Mouse (Mus musculus): ENCODE results near the gene 1110032F04Rik. TPM values are rescaled to one million over a fixed set of nuclear protein-coding genes. Genes with fewer than 3 reads are reported as not detected.

Gene 1110032F04Rik
- total and polyA plus RNA-seq, 3 experiments = 0.08 TPM; not detected in 2

- TF ChIP-seq UBTF (IDR thresholded peaks at IDR 0.05; ENCODE audit: low read depth, low read length) = no peak
- TF ChIP-seq CTCF (conservative IDR thresholded peaks at IDR 0.05 in 1 of 2, IDR thresholded peaks at IDR 0.05 in 1 of 2; ENCODE audit: low read depth in 2 of 2, low read length in 2 of 2) = no peak
- no peak for TF ChIP-seq SIN3A (IDR thresholded peaks at IDR 0.05; ENCODE audit: low read length)
- no peak for TF ChIP-seq TCF12 (IDR thresholded peaks at IDR 0.05; ENCODE audit: low read depth, low read length)
- no peak for TF ChIP-seq SMC3 (IDR thresholded peaks at IDR 0.05; ENCODE audit: low read depth, low read length)
- TF ChIP-seq JUN (IDR thresholded peaks at IDR 0.05; ENCODE audit: insufficient read depth, low read depth, low read length) = no peak
- no peak for TF ChIP-seq MAFK (IDR thresholded peaks at IDR 0.05; ENCODE audit: insufficient replicate concordance, low read length)
- TF ChIP-seq CHD2 (IDR thresholded peaks at IDR 0.05; ENCODE audit: low read length) = no peak
- TF ChIP-seq TBP (conservative IDR thresholded peaks at IDR 0.05; ENCODE audit: low read depth, low read length) = no peak
- no peak for TF ChIP-seq RAD21 (IDR thresholded peaks at IDR 0.05; ENCODE audit: low read depth, low read length)
- TF ChIP-seq IRF4 (IDR thresholded peaks at IDR 0.05; ENCODE audit: low read depth, low read length) = no peak
- TF ChIP-seq E2F4 (IDR thresholded peaks at IDR 0.05; ENCODE audit: insufficient replicate concordance, low read depth, low read length) = no peak
- no peak for TF ChIP-seq ZNF384 (IDR thresholded peaks at IDR 0.05; ENCODE audit: low read depth, low read length)
- TF ChIP-seq NRF1 (IDR thresholded peaks at IDR 0.05; ENCODE audit: low read depth, low read length) = no peak
- TF ChIP-seq ZMIZ1 (IDR thresholded peaks at IDR 0.05; ENCODE audit: low read depth, low read length) = no peak
- no peak for TF ChIP-seq POLR2A (IDR thresholded peaks at IDR 0.05; ENCODE audit: low read depth, low read length)
Measured at GRCm38 (mm10) chr3:68827671-68828070, 41.7 kb upstream of the 1110032F04Rik start.

DNA sequence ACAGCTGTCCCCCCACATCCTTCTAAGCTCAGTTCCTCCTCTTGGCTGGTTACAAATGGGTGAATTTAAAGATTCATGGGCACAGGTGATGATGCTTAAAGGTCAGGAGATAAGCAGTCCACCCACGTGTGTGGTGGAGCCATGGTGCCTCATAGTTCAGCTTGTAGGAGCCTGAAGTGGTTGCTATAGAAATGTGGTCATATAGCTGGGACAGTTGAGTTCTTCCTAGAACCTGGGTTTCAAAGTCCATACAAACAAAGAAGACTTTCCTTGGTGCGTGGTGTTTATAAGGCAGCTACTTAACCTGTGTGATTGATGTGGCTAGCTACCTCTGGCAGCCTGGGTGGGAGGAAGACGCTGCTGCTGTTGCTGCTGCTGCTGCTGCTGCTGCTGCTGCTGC lies 39.4 kb upstream of the 1110032F04Rik start:
- H3K79me2 ChIP-seq (replicated peaks; ENCODE audit: control insufficient read depth, extremely low read depth, insufficient read depth, poor library complexity, severe bottlenecking) = no peaks in the 10 kb centered on the region

More at GRCm38 (mm10) chr3:68827671-68828070, 41.7 kb upstream of the 1110032F04Rik start:
- dilution Hi-C loops (cut with MboI; ENCODE audit: extremely low pct_ligation_motif_present, extremely low pct_unique_long_range_greater_than_20kb, low sequenced_read_pairs) = no loop called here
- no peaks in the 10 kb centered on the region for H3K9me3 ChIP-seq (replicated peaks; ENCODE audit: low read length)
- DNase-seq (ENCODE audit: extremely low read depth) = no peak
- in situ Hi-C loops (cut with MboI; ENCODE audit: low pct_ligation_motif_present, low pct_unique_long_range_greater_than_20kb, low sequenced_read_pairs) = no loop called here
- peaks cover 0 to 5% of the 10 kb centered on the region in 2 experiments; a peak in 2 of 4 replicates for H3K4me1 ChIP-seq (ENCODE audit: control insufficient read depth in 1 of 2, insufficient read depth in 2 of 2)
- no peak overlapping the region for H3K9ac ChIP-seq (ENCODE audit: insufficient read depth, low read depth)
- no peaks in the 10 kb centered on the region for H3K79me2 ChIP-seq (replicated peaks; ENCODE audit: control insufficient read depth, extremely low read depth, insufficient read depth, poor library complexity, severe bottlenecking)
- H3K36me3 ChIP-seq (replicated peaks in 1 of 2; ENCODE audit: control insufficient read depth in 1 of 2, insufficient read depth in 1 of 2, low read length in 1 of 2) = no peaks in the 10 kb centered on the region
- no peak overlapping the region for H3K4me2 ChIP-seq (ENCODE audit: insufficient read depth, low read depth, poor library complexity, severe bottlenecking)
- no peaks in the 10 kb centered on the region for H3K27me3 ChIP-seq (replicated peaks)
- no peak overlapping the region for H3K27ac ChIP-seq (ENCODE audit: insufficient read depth, low read depth)
- no peak overlapping the region for H3K4me3 ChIP-seq (replicated peaks in 1 of 3; ENCODE audit: low read depth in 2 of 3, low read length in 2 of 3, poor library complexity in 1 of 3)

More for the DNA sequence above, 39.4 kb upstream of the 1110032F04Rik start:
- Histone ChIP-seq H3K4me2 (ENCODE audit: insufficient read depth, low read depth, poor library complexity, severe bottlenecking) (no peak overlapping the region), H3K27ac (ENCODE audit: insufficient read depth, low read depth) (no peak overlapping the region), H3K4me1 (ENCODE audit: control insufficient read depth in 1 of 2, insufficient read depth in 2 of 2) (peaks cover 0 to 5% of the 10 kb centered on the region in 2 experiments; a peak in 1 of 4 replicates), H3K4me3 (replicated peaks in 1 of 3; ENCODE audit: low read depth in 2 of 3, low read length in 2 of 3, poor library complexity in 1 of 3) (no peak overlapping the region), H3K27me3 (replicated peaks) (no peaks in the 10 kb centered on the region), H3K36me3 (replicated peaks in 1 of 2; ENCODE audit: control insufficient read depth in 1 of 2, insufficient read depth in 1 of 2, low read length in 1 of 2) (no peaks in the 10 kb centered on the region), H3K9me3 (replicated peaks; ENCODE audit: low read length) (no peaks in the 10 kb centered on the region), H3K9ac (ENCODE audit: insufficient read depth, low read depth) (no peak overlapping the region)
- no peak for DNase-seq (ENCODE audit: extremely low read depth)
- in situ Hi-C loops (cut with MboI; ENCODE audit: low pct_ligation_motif_present, low pct_unique_long_range_greater_than_20kb, low sequenced_read_pairs) = no loop called here
- dilution Hi-C loops (cut with MboI; ENCODE audit: extremely low pct_ligation_motif_present, extremely low pct_unique_long_range_greater_than_20kb, low sequenced_read_pairs) = no loop called here
- no peak for TF ChIP-seq SMC3 (IDR thresholded peaks at IDR 0.05; ENCODE audit: low read depth, low read length)
- no peak for TF ChIP-seq HCFC1 (IDR thresholded peaks at IDR 0.05; ENCODE audit: low read depth, low read length)
- no peak for TF ChIP-seq CHD2 (IDR thresholded peaks at IDR 0.05; ENCODE audit: low read length)
- TF ChIP-seq CTCF (conservative IDR thresholded peaks at IDR 0.05 in 1 of 2, IDR thresholded peaks at IDR 0.05 in 1 of 2; ENCODE audit: low read depth in 2 of 2, low read length in 2 of 2) = no peak
- no peak for TF ChIP-seq TCF12 (IDR thresholded peaks at IDR 0.05; ENCODE audit: low read depth, low read length)
- TF ChIP-seq CHD1 (IDR thresholded peaks at IDR 0.05; ENCODE audit: low read depth, low read length) = no peak
- TF ChIP-seq POLR2A (IDR thresholded peaks at IDR 0.05; ENCODE audit: low read depth, low read length) = no peak
- no peak for TF ChIP-seq ZKSCAN1 (IDR thresholded peaks at IDR 0.05; ENCODE audit: borderline replicate concordance, low read depth, low read length)
- TF ChIP-seq E2F4 (IDR thresholded peaks at IDR 0.05; ENCODE audit: insufficient replicate concordance, low read depth, low read length) = no peak
- TF ChIP-seq MAZ (IDR thresholded peaks at IDR 0.05; ENCODE audit: low read depth, low read length) = no peak
- TF ChIP-seq ZC3H11A (IDR thresholded peaks at IDR 0.05; ENCODE audit: low read depth, low read length) = no peak
- TF ChIP-seq KAT2A (IDR thresholded peaks at IDR 0.05; ENCODE audit: insufficient replicate concordance, low read length) = no peak
- TF ChIP-seq EP300 (IDR thresholded peaks at IDR 0.05; ENCODE audit: low read length) = no peak
- TF ChIP-seq RAD21 (IDR thresholded peaks at IDR 0.05; ENCODE audit: low read depth, low read length) = no peak

Data from CH12.LX (cell line).